ENCODE assay signal across 8 mouse cellular contexts in genomic region chr7:27490543-27491329, GRCm38 (mm10). TPM values are rescaled to one million over a fixed set of nuclear protein-coding genes. Genes with fewer than 3 reads are reported as not detected.
DNase-seq lines count a peak whose midpoint lies in the region.

No protein-coding gene starts in this region.

- H3K4me3 ChIP-seq in megakaryocyte, embryonic 14.5 days (replicated peaks): peak overlapping the region; percentile 95

- no peaks in the 10 kb centered on the region for H3K9me3 ChIP-seq in megakaryocyte, embryonic 14.5 days

- H3K27me3 ChIP-seq in megakaryocyte, embryonic 14.5 days (replicated peaks): no peaks in the 10 kb centered on the region

- DNase-seq in adipocyte (ENCODE audit: low spot score): peak; percentile 87
- DNase-seq in embryo, embryonic 10 days (ENCODE audit: low spot score): peak; percentile 86
- DNase-seq in gastrocnemius, adult 8-10 months (ENCODE audit: low spot score in 2 of 2): peak; percentile 93 to 95
- peak; percentile 94 for DNase-seq in induced T-regulatory cell, adult 2 months (ENCODE audit: low read depth)
- DNase-seq in left cerebral cortex, adult 9 months (ENCODE audit: low spot score in 2 of 2): peak; percentile 67 to 86
- DNase-seq in right cerebral cortex, postnatal 14 days: peak; percentile 77
- DNase-seq in urinary bladder, postnatal 36 days (ENCODE audit: low spot score in 2 of 2): peak; percentile 91 to 95

- peaks cover 22% of the 10 kb centered on the region for H3K36me3 ChIP-seq in megakaryocyte, embryonic 14.5 days (replicated peaks; ENCODE audit: low read length)

- peaks cover 60% of the 10 kb centered on the region for H3K4me1 ChIP-seq in megakaryocyte, embryonic 14.5 days

RNA-seq across cellular contexts. Expression of gene Sertad1, which starts 4.0 kb away (rescaled TPM):
- 1 to 10 TPM; 6.5 to 9.8 (median 8.8) TPM for total RNA-seq in gastrocnemius, adult 8-10 months (2022)
- polyA plus RNA-seq in megakaryocyte, embryonic 14.5 days (2012; ENCODE audit: insufficient read depth, low replicate concordance): 159 and 273 TPM in 2 replicates

RNA-seq across cellular contexts. Expression of gene Prx, which starts 8.4 kb away (rescaled TPM):
- total RNA-seq in gastrocnemius, adult 8-10 months (2022): 1 to 10 TPM; 2.3 to 7.7 (median 5.7) TPM
- 1.7 and 1.8 TPM in 2 replicates for polyA plus RNA-seq in megakaryocyte, embryonic 14.5 days (2012; ENCODE audit: insufficient read depth, low replicate concordance)

RNA-seq across cellular contexts. Expression of gene Sertad3, which starts 17.2 kb away (rescaled TPM):
- 1 to 10 TPM; 3.8 to 5.3 (median 4.3) TPM for total RNA-seq in gastrocnemius, adult 8-10 months (2022)
- polyA plus RNA-seq in megakaryocyte, embryonic 14.5 days (2012; ENCODE audit: insufficient read depth, low replicate concordance): 28.2 and 88.9 TPM in 2 replicates

RNA-seq across cellular contexts. Expression of gene Hipk4, which starts 32.3 kb away (rescaled TPM):
- under 1 TPM in 1 of 4 experiments, not detected in 3; 0.11 TPM for total RNA-seq in gastrocnemius, adult 8-10 months (2022)
- 1.6 and 2.1 TPM in 2 replicates for polyA plus RNA-seq in megakaryocyte, embryonic 14.5 days (2012; ENCODE audit: insufficient read depth, low replicate concordance)

RNA-seq across cellular contexts. Expression of gene Blvrb, which starts 43.0 kb away (rescaled TPM):
- 10 to 100 TPM in 3 of 4 experiments, 1 to 10 TPM in 1; 9.9 to 14.4 (median 11.3) TPM for total RNA-seq in gastrocnemius, adult 8-10 months (2022)
- polyA plus RNA-seq in megakaryocyte, embryonic 14.5 days (2012; ENCODE audit: insufficient read depth, low replicate concordance): 330 and 332 TPM in 2 replicates

Comparison
In these comparisons a context has a peak if more than half of its experiments do, and no peak if none do; other contexts are left out.
1. Peak in every context shown above with its lines: DNase-seq and H3K4me3 ChIP-seq.